Mouse (Mus musculus): Measurements from ENCODE around the gene Olfr878.

GRCm38 (mm10) chr9:37918018-37918417 is 378 bp downstream of the Olfr878 start:
- TF ChIP-seq POLR2A (IDR thresholded peaks at IDR 0.05; ENCODE audit: low read depth, low read length) = no peak
- no peak for TF ChIP-seq CTCF (IDR thresholded peaks at IDR 0.05; ENCODE audit: extremely low read depth, insufficient read depth, insufficient read length, insufficient replicate concordance)

Data from spleen, adult 2 months (tissue).